Mouse (Mus musculus) embryo, embryonic 11 days (tissue): ENCODE measurements around the gene Clrn2.

Source experiments
- DNase-seq: peaks from one replicate; pipeline ENCODE4 v3.0.0-alpha.2; 2015

Clrn2 gene

GRCm38 (mm10) chr5:45454456-45454855 lies 905 bp downstream of the Clrn2 start:
- DNase-seq, result no peak

GRCm38 (mm10) chr5:45472880-45473450 lies 19.4 kb downstream of the Clrn2 start:
- DNase-seq, result no peak

- no peak for DNase-seq
These were observed 20.0 kb downstream of the Clrn2 start for GRCm38 (mm10) chr5:45473521-45473920.

- DNase-seq, result peak; percentile 81
These were observed 20.7 kb downstream of the Clrn2 start for GRCm38 (mm10) chr5:45474215-45474614.

- no peak for DNase-seq
These were observed 21.2 kb downstream of the Clrn2 start for GRCm38 (mm10) chr5:45474758-45475157.

GRCm38 (mm10) chr5:45475771-45476170 lies 22.2 kb downstream of the Clrn2 start:
- no peak for DNase-seq

GRCm38 (mm10) chr5:45476288-45476687 lies 22.7 kb downstream of the Clrn2 start:
- DNase-seq, result no peak

- no peak for DNase-seq
These were observed 24.1 kb downstream of the Clrn2 start for GRCm38 (mm10) chr5:45477601-45478000.

- DNase-seq, result no peak
These were observed 26.5 kb downstream of the Clrn2 start for GRCm38 (mm10) chr5:45480066-45480465.

GRCm38 (mm10) chr5:45481125-45481524 lies 27.6 kb downstream of the Clrn2 start:
- no peak for DNase-seq

- no peak for DNase-seq
These were observed 29.1 kb downstream of the Clrn2 start for GRCm38 (mm10) chr5:45482607-45483006.

GRCm38 (mm10) chr5:45483654-45484053 lies 30.1 kb downstream of the Clrn2 start:
- DNase-seq, result no peak

- DNase-seq, result no peak
These were observed 38.2 kb downstream of the Clrn2 start for GRCm38 (mm10) chr5:45491776-45492175.

GRCm38 (mm10) chr5:45493191-45494092 lies 39.9 kb downstream of the Clrn2 start, which contains the start of gene Lap3:
Lap3 (plus strand) TSS chr5:45493374.
- peak; percentile 99 for DNase-seq

GRCm38 (mm10) chr5:45494093-45494755 lies 40.7 kb downstream of the Clrn2 start:
- DNase-seq, result no peak

- no peak for DNase-seq
These were observed 42.0 kb downstream of the Clrn2 start for GRCm38 (mm10) chr5:45495429-45495975.

- DNase-seq, result no peak
These were observed 42.5 kb downstream of the Clrn2 start for GRCm38 (mm10) chr5:45496042-45496441.

- no peak for DNase-seq
These were observed 42.9 kb downstream of the Clrn2 start for GRCm38 (mm10) chr5:45496479-45496878.

- no peak for DNase-seq
These were observed 43.5 kb downstream of the Clrn2 start for GRCm38 (mm10) chr5:45496930-45497550.

- no peak for DNase-seq
These were observed 44.0 kb downstream of the Clrn2 start for GRCm38 (mm10) chr5:45497564-45497963.

- no peak for DNase-seq
These were observed 56.5 kb downstream of the Clrn2 start for GRCm38 (mm10) chr5:45510071-45510470.

GRCm38 (mm10) chr5:45512908-45513307 lies 59.4 kb downstream of the Clrn2 start:
- no peak for DNase-seq

GRCm38 (mm10) chr5:45513511-45513910 lies 60.0 kb downstream of the Clrn2 start:
- no peak for DNase-seq
